Mouse (Mus musculus): ENCODE measurements around the gene Olfr99.
"Not testable (repeated sequence)": the region's sequence is repeated elsewhere in the genome, so short reads cannot be mapped to it uniquely, and the experiment has no call there.

Gene Olfr99

GRCm38 (mm10) chr17:37283360-37283759 is at the start of gene Olfr99:
TSS of gene Olfr99 (minus strand) at chr17:37283460.
- DNase-seq (ENCODE audit: low spot score): no peak

GRCm38 (mm10) chr17:37316954-37317353 is 33.7 kb upstream of the Olfr99 start, which contains the start of gene Olfr102:
TSS of gene Olfr102 (minus strand) at chr17:37317054.
- DNase-seq (ENCODE audit: low spot score): no peak

- no peak for DNase-seq (ENCODE audit: low spot score)
Measured at GRCm38 (mm10) chr17:37310146-37310699, 27.0 kb upstream of the Olfr99 start.

GRCm38 (mm10) chr17:37308483-37308882 is 25.2 kb upstream of the Olfr99 start:
- DNase-seq (ENCODE audit: low spot score): peak; percentile 6

DNA sequence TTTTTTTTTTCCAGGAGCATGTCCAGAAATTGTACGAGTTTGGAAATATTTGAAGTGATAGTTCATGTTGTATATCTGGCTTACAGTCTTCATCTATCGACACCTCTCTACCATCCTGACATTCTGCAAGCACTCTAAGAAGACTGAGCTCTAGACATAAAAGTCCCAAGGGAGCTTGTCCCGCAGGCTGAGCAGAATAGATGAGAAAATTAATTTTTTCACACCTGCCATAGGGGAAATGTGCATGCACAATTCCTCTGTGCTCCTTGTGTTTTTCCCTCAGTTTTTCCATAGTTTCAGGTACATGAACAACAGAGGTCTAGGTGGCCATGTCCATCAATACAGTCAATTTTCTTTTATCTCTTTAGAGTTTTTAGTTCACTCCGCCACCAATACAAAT is 21.0 kb upstream of the Olfr99 start, which contains the start of gene Olfr101:
TSS of gene Olfr101 (minus strand) at position 101 of the 400 bp plus-strand sequence.
- no peak for DNase-seq (ENCODE audit: low spot score)

DNA sequence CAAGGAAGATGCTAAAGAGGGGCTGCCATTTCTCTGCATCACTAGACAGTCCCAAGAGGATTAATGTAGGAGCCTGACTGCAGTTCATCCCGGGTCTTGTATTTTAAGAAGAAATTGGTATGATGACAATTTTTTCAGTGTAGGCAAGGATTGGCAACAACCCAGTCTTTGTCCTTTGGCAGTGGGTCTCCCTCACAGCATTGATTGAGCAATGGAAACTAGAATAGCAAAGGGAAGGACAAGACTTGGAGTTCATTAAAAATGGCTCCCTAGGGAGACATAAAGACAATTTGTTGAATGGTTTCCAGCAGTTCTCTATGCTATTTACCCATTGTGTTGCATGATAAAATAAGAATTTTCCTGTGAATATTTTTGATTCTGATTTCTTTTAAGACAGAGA is 2.9 kb downstream of the Olfr99 start:
- no peak for DNase-seq (ENCODE audit: low spot score)

- DNase-seq (ENCODE audit: low spot score): no peak
Measured at GRCm38 (mm10) chr17:37276573-37276972, 6.7 kb downstream of the Olfr99 start.

DNA sequence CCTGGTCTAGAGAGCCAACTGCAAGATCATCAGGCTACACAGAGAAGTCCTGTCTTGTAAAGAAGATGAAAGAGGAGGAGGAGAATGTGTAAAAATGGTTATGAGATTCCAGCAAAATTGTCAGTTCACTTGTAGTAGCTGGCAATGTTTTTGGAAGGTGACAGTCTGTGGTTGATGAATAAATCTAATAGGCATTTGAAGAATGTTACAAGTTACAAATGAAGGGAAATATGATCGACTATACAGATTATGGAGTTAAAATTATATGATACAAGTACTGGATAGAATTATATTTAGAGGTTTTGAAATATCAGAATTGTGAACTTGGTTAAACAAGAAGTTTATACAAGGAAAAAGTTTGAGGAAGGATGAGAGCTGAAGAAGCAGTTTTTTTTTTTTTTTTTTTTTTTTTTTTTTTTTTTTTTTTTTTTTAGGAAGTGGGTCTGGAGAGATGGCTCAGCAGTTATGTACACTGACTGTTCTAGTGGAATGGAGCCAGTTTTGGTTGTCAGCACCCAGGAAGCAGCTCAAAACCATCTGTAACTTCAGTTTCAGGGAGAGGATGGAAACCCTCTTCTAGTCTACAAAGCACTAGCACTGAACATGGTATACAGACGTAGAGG is 7.5 kb downstream of the Olfr99 start:
- DNase-seq (ENCODE audit: low spot score): no peak

GRCm38 (mm10) chr17:37270702-37271092 is 12.6 kb downstream of the Olfr99 start:
- no peak for DNase-seq (ENCODE audit: low spot score)

GRCm38 (mm10) chr17:37270058-37270701 is 13.1 kb downstream of the Olfr99 start, which contains the start of gene H2-M3:
TSS of gene H2-M3 (plus strand) at chr17:37270220.
- peak; percentile 100 for DNase-seq (ENCODE audit: low spot score)

GRCm38 (mm10) chr17:37263626-37264025 is 19.6 kb downstream of the Olfr99 start, which contains the start of gene Olfr98:
TSS of gene Olfr98 (minus strand) at chr17:37263749.
- no peak for DNase-seq (ENCODE audit: low spot score)

GRCm38 (mm10) chr17:37250544-37250943 is 32.7 kb downstream of the Olfr99 start:
- no peak for DNase-seq (ENCODE audit: low spot score)

GRCm38 (mm10) chr17:37249460-37249859 is 33.8 kb downstream of the Olfr99 start:
- DNase-seq (ENCODE audit: low spot score): no peak

- DNase-seq (ENCODE audit: low spot score): peak; percentile 63
Measured at GRCm38 (mm10) chr17:37246715-37247114, 36.5 kb downstream of the Olfr99 start.

GRCm38 (mm10) chr17:37242198-37242597 is 41.1 kb downstream of the Olfr99 start:
- DNase-seq (ENCODE audit: low spot score): no peak

DNA sequence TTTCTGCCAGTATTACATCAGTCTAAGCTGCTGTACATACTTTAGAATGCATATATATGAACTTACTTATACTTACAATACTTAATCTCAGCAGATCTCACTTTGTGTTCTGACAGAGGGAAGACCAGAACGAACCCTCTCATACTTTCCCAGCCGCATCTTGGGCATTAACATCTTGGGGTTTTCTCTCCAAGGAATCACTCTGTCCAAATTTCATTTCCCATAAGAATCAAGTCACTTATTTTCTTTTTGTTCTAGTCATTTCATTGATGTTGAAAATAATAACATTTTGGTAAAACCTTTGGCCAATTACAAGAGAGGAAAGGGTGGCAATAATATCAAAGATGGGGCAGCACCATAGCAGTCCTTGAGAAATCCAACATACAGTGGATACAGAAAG is 46.0 kb downstream of the Olfr99 start, which contains the start of gene Olfr97:
TSS of gene Olfr97 (minus strand) at position 101 of the 400 bp plus-strand sequence.
- DNase-seq (ENCODE audit: low spot score): not testable (repeated sequence)
